Mouse (Mus musculus) pancreas, adult 10 weeks (tissue): ENCODE results near the gene Thbs1. TPM values are rescaled to one million over a fixed set of nuclear protein-coding genes. Genes with fewer than 3 reads are reported as not detected.

Source experiments
- polyA plus RNA-seq: library from polyadenylated mRNA; stranded (reverse); fragments of 350-450 nt; fragmentation: Illumina TruSeq; extraction: RNeasy Lipid Tissue Mini Kit (QIAGEN cat#74804); gene quantifications from one replicate; pipeline ENCODE4 v1.2.3, GENCODE M21; 2015; ENCODE audit warnings: low read depth, low replicate concordance; ENCODE audit not compliant: insufficient read depth

The Thbs1 gene
- polyA plus RNA-seq = 18.5 TPM

DNA sequence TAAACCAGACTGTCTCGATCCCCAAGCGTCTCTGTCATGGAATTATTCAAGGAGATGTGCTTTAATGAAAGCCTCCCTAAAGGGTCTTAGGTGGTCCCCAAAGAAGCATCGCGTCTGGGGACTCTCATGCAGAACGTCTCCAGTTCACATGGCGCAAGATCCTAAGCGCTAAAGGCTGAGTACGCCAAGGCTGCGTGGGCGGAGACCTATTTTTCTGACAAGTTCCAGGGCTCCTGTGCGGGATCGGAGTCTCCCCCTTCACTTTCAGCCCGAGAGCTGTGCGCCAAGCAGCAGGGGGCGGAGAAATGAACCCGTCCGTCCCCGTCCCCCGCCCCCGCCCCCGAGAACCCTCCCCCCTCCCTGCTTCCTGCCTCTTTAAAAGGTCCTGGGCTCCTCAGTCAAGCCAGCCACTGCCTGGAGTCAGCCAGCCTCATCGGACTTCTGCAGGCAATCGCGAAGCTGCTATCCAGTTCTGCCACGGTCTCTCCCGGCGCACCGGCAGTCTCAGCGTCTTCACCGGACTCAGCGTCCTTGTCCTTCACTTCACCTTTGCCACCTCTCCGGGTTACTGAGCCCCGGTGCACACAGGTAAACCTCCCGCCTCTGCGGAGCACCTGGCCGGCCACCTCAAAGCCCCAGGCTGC lies at the start of gene Thbs1:
TSS of gene Thbs1 (plus strand) at position 389 of the 644 bp plus-strand sequence.

Other genes starting within 250 kb of the Thbs1 start
- not detected for gene Fsip1, start 145.1 kb downstream of the Thbs1 start, polyA plus RNA-seq